Mouse (Mus musculus) left cerebral cortex, adult 8-10 months (tissue): ENCODE results near the gene Rock2. TPM values are rescaled to one million over a fixed set of nuclear protein-coding genes. Genes with fewer than 3 reads are reported as not detected.
"Not testable (repeated sequence)": the region's sequence is repeated elsewhere in the genome, so short reads cannot be mapped to it uniquely, and the experiment has no call there.

Source experiments
- DNase-seq, 2 experiments: peaks; one replicate each; pipeline ENCODE4 v3.0.0; 2022; ENCODE audit warnings: low spot score in 2 of 2
- total RNA-seq, 4 experiments: library from RNA; stranded (reverse); gene quantifications; 2 replicates each; pipeline ENCODE4 v1.2.4; 2022

Gene Rock2
- total RNA-seq, 4 experiments from 2014 or later, result 122 to 132 (median 129) TPM

DNA sequence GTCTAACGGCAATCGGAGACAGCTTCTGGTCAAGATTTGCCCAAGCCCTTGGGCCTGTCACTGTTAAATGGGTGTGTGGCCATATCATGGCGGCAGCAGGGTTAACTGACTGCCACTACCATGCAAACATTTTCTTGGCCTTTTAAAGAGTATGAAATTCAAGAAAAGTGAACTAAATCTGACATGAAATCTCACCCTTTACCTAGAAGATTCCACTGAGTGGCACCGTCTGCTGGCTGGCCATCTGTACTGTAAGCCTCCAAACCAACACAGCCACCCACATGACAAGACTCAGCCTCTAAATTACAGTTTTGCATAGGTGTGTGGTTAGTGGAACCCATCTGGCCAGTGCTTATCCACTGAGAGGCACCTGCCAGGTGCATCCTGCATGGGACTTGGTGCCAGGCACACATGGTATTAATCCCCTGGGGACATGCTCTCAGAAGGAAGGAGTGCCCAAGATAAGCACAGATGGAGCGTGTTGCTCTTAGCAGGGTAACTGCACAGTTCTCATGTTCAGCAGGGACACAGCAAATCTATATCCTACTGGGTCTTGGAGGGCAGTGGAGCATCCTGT lies 102.3 kb downstream of the Rock2 start:
- peak in 1 of 2 experiments; percentile 48 for DNase-seq

DNA sequence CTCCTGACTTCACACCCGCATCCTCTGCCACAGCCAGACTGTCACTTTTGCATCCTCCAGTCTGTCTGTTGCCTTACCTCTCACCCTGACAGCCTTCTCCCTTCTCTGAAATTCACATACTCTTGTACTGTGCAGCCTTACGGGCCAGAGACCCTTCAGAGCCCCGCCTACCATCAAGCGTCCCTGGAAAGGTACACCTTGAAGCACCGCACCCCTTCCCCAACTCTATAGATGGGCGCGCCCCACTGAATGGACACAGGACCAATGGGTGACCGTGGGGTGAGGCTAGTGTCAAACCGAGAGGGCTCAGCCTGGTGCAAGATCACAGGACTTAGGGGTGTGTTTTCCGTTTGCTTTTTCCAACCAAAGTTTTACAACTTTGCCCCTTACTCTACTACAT lies 104.5 kb downstream of the Rock2 start:
- DNase-seq, result no peak

DNA sequence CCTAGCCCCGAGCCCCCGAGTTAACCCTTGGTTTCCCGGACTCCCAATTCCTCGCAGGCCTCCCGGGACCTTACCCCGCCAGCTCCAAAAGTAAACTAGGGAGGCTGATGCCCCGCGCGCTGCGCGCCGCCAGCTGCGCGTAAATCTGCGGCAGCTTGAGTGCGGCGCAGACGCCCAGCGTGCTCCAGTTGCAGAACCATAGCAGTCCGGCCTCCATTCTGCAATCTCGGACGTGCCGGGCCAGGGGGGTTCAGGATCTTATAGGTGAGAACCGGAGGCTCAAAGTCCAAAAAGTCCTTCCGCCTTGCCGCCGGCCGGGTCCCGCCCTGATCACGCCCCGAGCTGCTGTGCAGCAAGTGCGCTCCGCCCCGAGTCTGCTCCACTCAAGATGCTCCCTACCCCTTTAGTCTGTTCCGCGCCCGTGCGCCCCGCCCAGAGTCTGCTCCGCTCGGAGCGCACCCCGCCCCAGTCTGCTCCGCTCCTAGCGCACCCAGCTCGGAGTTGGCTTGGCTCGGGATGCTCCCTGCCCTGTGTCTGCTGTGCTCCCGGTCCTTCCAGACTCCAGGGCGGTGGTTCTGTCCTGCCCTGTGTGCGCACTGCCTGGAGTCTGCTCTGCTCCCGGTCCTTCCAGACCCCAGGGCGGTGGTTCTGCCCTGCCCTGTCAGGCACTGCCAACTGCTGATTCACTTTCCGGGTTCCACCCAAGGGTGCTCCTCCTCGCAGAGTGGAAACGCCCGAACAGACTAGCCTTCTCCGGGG lies 105.2 kb downstream of the Rock2 start, which contains the start of gene Pqlc3:
Gene Pqlc3, minus strand, starts transcription at position 670 of the 759 bp plus-strand sequence.
- DNase-seq, result peak; percentile 52 to 55

DNA sequence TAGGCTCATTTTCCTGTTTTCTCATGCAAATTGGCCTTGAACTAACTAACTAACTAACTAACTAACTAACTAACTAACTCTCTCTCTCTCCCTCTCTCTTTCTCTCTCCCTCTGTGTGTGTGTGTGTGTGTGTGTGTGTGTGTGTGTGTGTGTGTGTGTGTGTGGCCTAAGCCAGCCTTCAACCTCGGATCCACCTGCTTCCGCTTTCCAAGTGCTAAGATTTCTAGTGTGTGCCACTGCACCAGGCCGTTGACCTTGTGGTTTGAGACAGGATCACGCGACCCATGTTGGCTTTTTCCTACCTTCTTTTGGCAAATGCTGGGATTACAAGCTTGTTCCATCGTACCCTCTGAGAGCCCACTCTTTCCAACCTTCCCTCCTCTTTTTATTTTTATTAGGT lies 105.9 kb downstream of the Rock2 start:
- DNase-seq, result no peak

DNA sequence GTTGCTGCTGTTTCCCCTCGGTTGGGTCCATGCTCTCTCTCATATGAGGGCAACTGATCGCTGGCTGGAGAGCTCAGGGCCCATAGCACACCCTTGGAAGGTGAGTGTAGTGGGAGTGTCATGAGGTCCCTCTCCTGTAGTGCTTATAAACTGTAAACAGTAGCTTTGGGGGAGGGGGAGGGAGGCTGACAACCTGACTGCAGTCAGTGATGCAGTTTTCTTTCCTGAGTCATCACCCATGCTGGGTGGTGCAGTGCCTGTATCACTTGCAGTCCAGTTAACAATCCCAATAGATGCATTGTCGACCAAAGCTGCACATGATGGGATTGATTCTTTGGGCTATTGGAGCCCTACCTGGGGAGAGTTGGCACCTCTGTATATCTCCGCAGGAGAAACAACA lies 106.5 kb downstream of the Rock2 start:
- no peak for DNase-seq

DNA sequence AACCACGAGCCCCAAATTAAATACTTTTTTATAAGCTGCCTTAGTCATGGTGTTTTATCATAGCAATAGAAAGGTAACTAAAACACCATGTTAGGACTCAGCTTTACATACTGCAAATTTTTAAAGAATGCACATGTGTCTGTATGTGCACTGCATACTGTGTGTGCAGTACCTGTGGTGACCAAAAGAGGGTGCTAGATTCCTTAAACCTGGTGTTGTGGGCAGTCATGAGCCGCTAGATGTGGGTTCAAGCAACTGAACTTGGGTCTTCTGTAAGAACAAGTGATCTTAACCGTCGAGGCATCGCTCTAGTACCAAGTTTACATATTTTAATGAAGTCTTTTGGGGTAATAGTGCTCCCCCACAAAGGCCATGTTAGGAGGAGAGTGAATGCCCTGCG lies 114.8 kb downstream of the Rock2 start:
- DNase-seq, result no peak

DNA sequence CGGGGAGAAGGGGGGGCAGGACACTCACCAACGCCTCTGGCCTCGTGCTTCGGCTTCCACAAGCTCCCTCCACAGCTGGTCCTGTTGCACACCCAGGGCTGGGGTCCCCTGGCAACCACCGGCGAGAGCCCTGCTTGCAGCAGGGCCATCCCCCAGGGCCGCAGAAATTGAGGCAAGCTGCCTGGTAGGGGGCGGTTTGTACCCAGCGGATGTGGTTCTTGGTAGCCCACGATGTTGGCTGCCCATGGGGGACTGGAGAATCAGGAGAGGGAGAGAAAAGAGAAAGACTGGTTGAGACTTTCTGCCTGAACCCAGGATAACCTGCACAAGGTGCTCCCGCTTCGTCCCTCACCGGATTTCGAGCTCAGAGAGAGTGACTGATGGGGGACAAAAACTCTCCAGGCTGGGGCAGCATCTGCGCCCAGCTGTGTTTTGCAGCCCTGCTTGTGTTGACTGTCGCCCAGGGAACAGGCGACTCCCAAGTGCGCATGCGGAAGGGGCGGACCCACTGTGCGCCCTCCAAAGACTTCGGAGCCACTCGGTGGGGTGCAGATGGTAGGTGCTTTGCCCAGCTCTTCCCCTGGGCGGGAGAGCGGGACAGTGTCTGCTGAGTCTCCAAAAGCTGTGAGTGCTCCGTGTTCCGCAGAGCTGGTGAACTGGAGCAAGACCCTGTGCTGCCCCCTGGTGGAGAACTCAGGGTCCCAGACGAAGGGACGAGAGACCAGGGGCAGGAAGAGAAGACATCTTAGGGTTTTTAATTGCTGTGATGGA lies 116.6 kb downstream of the Rock2 start, which contains the start of gene 2410004P03Rik:
Gene 2410004P03Rik, minus strand, starts transcription at position 628 of the 771 bp plus-strand sequence.
- DNase-seq, result no peak

DNA sequence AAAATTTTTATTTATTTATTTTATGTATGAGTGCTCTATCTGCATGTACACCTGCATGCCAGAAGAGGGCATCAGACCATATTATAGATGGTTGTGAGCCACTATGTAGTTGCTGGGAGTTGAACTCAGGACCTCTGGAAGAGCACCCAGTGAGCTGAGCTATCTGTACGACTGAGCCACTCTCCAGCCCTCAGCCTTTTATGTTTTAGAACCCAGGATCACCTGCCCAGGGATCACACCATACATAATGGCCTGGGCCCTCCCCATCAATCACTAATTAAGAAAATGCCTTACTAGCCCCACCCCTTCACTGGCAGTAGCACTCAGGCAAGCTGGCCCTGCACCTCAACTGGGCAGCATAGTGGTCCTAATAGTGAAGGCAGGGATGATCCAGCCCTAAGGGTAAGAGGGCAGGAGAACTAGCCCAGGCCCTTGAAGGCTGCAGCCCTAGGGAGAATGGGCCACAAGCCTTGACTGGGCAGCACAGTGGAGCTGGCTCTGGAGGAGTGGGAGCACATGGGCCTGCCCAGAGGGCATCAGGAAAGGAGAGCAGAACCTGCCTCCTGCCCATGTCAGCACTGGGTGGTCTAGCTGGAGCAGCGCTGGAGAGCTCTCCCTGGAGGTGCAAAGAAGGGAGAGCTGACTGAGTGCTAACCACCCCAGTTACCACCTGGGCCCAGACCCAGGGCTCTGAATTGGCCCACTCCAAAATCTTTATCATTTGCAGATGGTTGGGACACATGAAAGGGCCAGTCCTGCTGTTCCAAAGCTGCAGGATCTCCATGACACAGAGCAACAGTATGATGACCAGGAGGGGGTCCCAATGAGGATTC lies 117.6 kb downstream of the Rock2 start:
- no peak for DNase-seq

DNA sequence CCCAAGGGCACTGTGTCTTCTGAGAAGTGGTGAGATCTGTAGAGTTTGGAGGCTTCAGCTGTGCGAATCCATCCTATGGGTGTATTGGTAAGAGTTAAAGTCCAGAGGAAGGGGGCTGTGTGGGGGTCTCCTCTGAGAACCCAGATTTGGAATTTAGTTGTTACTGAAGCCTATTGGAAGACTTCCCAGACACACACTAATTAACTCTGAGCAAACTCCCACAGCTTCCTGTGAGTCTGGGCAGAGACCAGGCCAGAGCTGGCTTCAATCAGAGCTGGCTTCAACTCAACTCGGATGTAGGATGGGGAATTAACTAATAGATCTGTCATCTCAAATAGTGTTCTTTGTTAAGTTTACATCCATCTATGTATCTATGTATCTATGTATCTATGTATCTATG lies 121.0 kb downstream of the Rock2 start:
- DNase-seq, result no peak

DNA sequence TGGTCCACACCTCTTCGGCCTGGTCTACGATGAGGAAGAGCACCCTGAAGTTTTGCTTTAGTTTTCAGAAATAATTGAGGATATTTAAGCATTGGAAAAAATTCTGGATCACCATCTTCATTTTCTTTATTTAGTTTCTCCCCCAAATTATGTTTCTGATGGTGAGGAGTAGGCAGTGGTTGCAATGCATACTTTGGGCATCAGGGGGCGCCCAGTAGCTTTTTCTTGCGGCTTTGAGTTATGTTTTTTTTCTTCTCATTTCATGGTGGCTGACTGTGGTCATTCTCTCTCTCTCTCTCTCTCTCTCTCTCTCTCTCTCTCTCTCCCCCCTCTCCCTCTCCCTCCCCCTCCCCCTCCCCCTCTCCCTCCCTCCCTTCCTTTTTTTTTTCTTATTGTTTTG lies 123.8 kb downstream of the Rock2 start:
- peak in 1 of 2 experiments; percentile 76 for DNase-seq

DNA sequence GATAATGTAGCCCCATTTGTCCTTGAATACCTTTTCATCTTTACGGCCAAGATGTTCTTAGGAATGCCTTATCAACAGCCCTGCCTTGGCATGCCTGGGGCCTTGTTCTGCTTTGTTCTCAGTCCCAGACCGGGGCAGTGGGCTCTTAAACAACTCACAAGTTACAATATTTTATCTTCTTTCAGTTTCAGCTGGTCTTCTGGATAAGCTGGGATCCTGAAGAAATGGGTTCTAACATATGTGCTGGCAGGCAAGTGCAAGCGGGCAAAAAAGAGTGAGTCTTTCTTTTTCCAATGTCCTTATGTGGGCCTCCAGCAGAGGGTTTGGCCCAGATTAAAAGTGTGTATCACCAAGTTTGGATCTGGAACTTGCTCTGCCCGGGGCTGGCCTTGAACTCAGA lies 126.4 kb downstream of the Rock2 start:
- not testable (repeated sequence) for DNase-seq

DNA sequence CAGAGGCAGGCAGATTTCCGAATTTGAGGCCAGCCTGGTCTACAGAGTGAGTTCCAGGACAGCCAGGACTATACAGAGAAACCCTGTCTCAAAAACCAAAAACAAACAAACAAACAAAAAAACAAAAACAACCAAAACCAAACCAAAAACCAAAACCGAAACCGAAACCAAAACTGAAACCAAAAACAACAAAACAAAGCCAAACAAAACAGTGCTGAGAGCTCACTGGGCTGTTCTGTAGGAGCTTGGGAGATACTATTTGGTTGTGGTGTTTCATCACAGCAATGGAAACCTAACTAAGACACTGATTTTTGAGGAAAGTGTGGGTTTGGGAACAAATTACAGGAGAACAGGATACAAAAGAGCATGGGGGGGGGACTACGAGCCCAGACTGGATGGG lies 127.5 kb downstream of the Rock2 start:
- no peak for DNase-seq

DNA sequence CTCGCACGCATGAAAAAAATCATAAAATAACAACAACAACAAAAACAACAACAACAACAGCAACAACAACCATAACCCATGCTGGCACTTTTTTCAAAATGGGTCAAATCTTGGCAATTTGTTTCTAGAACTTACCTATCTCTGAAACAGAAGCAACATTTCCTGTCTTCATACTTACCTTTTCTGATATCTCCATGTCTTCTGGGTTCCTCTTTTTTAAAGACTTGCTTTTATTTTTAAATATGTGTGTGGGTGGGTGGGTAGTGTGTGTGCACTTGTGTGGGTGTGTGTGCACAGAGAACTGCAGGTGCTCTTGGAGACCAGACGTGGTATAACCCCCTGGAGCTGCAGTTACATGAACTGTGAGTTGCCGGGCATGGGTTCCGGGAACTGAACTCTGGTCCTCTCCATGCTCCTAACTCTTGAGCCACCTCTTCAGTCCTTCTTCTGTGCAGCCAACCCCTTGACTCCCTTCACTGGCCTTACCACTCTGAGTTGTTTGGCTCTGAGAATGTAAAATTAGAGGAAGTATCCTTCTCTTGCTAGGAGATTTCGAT lies 129.9 kb downstream of the Rock2 start:
- no peak for DNase-seq

DNA sequence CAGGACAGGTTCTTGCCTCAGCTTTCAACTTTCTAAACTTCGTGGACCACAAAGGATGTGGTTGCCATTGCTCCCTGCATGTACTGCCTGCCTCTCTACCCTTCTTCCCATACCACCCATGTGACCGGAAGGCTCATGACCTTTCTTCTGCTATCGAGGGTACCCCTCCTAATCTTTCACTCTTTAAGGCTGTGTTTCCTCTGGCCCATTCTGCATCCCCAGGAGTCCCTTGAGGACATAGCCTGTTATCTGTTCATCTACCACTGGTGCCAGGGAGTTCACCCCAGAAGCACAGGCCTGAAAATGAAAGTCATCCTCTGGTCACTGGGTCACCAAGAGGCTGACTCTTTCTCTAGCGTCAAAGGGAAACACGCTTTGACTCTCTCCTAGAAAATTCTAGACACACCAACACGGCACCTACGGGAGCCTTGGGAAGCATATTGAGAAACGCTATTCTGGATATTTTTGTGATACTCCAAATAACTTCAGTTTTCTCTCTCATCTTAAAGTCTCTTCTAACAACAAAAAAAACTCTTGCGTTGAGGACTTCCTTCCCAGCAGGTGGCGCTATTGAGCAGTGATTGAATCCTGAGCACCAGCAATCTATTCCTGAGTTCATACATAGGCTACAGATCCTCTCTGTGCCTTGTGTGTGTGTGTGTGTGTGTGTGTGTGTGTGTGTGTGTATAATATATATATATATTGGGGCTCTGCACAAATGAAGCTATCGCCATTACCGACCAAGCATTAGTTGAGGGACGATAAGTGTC lies 138.2 kb downstream of the Rock2 start:
- peak in 1 of 2 experiments; percentile 59 for DNase-seq

DNA sequence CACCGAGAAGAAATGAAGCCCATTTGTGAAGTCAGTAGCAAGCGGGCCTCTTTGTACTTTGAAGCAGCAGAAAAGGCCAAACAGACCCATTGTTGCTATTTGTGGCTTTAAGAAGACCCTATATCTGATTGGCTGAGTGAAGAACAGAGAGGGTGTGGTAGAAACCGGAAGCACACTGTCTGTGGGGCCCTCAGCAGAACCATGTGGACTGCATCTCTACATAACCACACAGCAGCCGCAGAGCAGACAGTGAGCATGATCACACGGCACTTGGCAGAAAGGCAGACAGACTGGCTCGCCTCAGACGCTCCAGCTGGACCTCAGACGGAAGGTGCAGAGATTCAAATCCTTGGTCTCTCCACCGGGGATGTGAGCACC lies 138.8 kb downstream of the Rock2 start:
- DNase-seq, result peak in 1 of 2 experiments; percentile 25

DNA sequence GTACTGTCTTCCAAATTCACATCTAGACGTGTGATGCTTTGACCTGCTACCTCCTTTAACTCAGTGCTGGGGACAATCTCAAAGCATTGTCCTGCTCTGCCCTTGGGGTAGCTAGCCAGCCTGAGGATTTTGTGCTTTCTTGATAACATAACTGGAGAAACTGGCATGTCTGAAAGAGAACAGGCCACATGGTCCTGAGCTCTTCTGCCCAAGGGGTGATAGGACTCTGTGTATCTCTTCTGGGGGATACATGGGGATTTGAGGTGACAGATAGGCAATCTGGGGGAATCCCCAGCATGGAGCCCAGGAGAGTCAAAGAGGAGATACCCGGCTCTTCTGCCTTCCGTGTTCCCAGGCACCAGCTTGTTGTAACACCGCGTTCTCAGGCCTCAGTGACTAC lies 140.0 kb downstream of the Rock2 start:
- no peak for DNase-seq

DNA sequence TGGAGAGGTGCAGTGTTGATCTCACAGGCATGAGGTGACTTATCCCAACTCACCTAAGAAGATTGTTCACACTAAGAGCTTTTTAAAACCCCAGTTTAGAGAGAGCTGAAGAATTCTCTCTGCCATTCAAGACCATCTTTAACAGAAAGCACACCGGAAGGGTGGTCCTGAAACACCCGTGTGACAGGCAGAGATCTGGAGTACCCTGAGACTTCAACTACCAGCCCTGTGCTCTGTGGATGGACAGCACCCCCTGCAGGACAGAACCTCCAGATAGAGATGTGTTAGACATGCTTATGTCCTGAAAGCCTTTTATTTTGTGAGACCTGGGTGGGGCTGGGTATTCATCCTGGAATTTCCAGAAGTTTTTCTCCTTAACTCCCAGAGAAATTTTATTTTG lies 140.4 kb downstream of the Rock2 start:
- no peak for DNase-seq

DNA sequence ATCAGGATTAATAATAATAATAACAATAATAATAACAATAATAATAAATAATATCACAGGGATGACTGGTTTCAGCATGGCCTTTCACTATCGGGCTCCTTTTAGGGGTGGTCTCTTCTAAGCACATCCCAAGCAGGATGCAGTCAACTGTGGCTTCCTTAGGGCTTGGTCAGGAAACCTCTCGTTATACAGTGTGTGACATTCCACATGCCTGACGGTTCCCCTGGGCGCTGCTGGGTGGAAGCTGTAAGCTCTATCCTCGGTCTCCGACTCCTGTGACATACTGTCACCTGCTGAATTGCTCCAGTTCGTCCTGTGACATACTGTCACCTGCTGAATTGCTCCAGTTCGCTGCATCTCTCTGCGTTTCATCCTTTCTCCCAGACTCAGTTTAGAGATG lies 141.8 kb downstream of the Rock2 start:
- DNase-seq, result no peak

DNA sequence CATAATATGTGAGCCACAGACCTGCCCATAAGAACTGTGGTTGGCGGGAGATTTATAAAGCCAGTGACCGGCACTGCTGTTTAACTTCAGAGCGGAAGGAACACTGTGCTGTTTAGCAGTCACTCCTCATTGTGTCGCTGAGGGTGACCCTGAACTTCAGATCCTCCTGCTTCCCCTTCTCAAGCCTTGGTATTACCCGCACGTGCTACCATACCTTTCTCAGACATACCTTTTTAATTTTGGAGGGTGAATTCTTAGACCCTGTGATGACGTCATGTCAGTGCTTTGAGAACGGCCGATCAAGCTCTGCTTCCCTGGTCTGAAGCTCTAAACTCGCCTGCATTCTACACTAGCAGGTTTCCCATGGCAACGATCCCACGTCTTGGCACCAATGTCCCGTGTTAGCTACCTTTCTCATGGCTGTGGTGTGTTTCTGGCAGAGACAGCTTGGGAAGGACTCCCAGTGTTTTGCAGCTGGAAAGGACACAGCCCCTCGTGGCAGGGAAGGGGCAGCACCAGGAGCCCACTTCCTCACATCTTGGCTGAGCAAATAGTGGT lies 142.4 kb downstream of the Rock2 start:
- peak in 1 of 2 experiments; percentile 70 for DNase-seq
